12 mouse cellular contexts compared by ENCODE assay signal in genomic region chr14:17457946-17458345, GRCm38 (mm10).
"Had no signal": no experiment of that assay in that cellular context is flagged by ENCODE, and none has a peak within 500 bp of the region (broad histone marks: within the 10 kb centered on the region; RNA-seq: fewer than 3 reads in every experiment).

No protein-coding gene starts in this region.

- H3K4me1 ChIP-seq: intestine, embryonic 15.5 days; limb, embryonic 13.5 days; lung, embryonic 15.5 days; megakaryocyte, embryonic 14.5 days; neural tube, embryonic 12.5 days had no signal

- H3K36me3 ChIP-seq: intestine, embryonic 15.5 days; limb, embryonic 13.5 days; lung, embryonic 15.5 days; neural tube, embryonic 12.5 days had no signal

- H3K9me3 ChIP-seq: intestine, embryonic 15.5 days; limb, embryonic 13.5 days; lung, embryonic 15.5 days; megakaryocyte, embryonic 14.5 days; neural tube, embryonic 12.5 days had no signal

- DNase-seq: kidney, adult 18-20 months; kidney, postnatal 14 days; left cerebral cortex, postnatal 4 days; thymus, adult 18-20 months; thymus, postnatal 14 days had no signal

- H3K27me3 ChIP-seq: intestine, embryonic 15.5 days; limb, embryonic 13.5 days; lung, embryonic 15.5 days; megakaryocyte, embryonic 14.5 days; neural tube, embryonic 12.5 days had no signal

- ATAC-seq: intestine, embryonic 15.5 days had no signal

- H3K4me2 ChIP-seq: intestine, embryonic 15.5 days; limb, embryonic 13.5 days; lung, embryonic 15.5 days; midbrain, embryonic 11.5 days; neural tube, embryonic 12.5 days had no signal

- H3K27ac ChIP-seq: intestine, embryonic 15.5 days; limb, embryonic 13.5 days; liver, embryonic 14.5 days; lung, embryonic 15.5 days; neural tube, embryonic 12.5 days had no signal

- H3K9ac ChIP-seq: intestine, embryonic 15.5 days; limb, embryonic 13.5 days; liver, embryonic 14.5 days; lung, embryonic 15.5 days; neural tube, embryonic 12.5 days had no signal

- H3K4me3 ChIP-seq: intestine, embryonic 15.5 days; limb, embryonic 13.5 days; lung, embryonic 15.5 days; megakaryocyte, embryonic 14.5 days; neural tube, embryonic 12.5 days had no signal
